Mouse (Mus musculus) bone marrow macrophage, adult 2 months (primary cell): ENCODE results near the gene Gm28042. TPM values are rescaled to one million over a fixed set of nuclear protein-coding genes. Genes with fewer than 3 reads are reported as not detected.

ENCODE experiments used
- H3K27ac ChIP-seq: 2 replicates; pipeline ENCODE4 v1.5.1; 2012; ENCODE audit warnings: low read depth, low read length; ENCODE audit not compliant: insufficient read depth
- H3K4me1 ChIP-seq: 2 replicates; pipeline ENCODE4 v1.6.1; 2012; ENCODE audit warnings: low read length; ENCODE audit not compliant: control insufficient read depth, insufficient read depth
- H3K4me3 ChIP-seq: 2 replicates; pipeline ENCODE4 v1.5.1; 2012; ENCODE audit warnings: mild to moderate bottlenecking, low read length, moderate library complexity; ENCODE audit not compliant: insufficient read depth
- CTCF ChIP-seq: IDR thresholded peaks from 2 replicates; pipeline ENCODE4 v1.5.1; 2012; ENCODE audit warnings: low read depth, mild to moderate bottlenecking, low read length, moderate library complexity
- POLR2A ChIP-seq: IDR thresholded peaks from 2 replicates; pipeline ENCODE4 v1.6.1; 2012; ENCODE audit warnings: mild to moderate bottlenecking, low read depth, low read length, borderline replicate concordance
- polyA plus RNA-seq: library from polyadenylated mRNA; stranded (reverse); fragments of >200 nt; gene quantifications from 2 replicates; pipeline ENCODE4 v1.2.4, GENCODE M21; 2012; ENCODE audit not compliant: missing spikeins, insufficient read depth, insufficient read length

Gm28042 gene
- polyA plus RNA-seq, 1 experiment: 0.25 TPM

DNA sequence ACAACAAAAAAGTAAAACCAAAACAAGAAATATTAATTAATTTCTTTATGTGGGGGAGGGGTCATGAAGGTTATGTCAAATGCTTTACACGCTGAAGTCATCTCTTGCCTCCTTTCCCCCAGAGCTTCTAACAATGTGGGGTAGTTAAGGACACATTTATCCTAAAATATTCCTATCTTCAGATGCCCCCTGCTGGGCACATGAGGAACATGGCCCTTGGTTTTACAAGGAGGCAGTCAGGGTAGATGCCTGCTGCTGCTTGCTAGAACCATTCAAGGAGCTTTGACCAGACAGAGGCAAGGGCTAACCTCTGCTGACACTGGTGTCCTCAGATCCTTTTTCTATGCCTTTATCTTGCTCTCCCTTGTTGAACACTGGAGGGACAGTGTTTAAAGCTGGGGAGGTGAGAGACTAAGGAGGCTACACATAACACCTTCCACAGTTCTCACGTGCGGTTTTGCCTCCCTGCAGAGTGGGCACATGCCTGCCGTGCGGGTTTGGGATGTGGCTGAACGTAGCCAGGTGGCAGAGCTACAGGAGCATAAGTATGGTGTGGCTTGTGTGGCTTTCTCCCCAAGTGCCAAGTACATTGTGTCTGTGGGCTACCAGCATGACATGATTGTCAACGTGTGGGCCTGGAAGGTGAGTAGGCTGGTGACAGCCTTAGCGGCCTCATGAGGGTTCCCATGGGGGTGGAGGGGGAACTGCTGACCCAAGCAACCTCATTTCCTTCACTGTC lies 15.7 kb upstream of the Gm28042 start:
- Histone ChIP-seq H3K27ac (no peak overlapping the region), H3K4me3 (no peak overlapping the region), H3K4me1 (peaks cover 19% of the 10 kb centered on the region)
- TF ChIP-seq CTCF (peak; percentile 36; the same call in 1 of the 2 replicates), POLR2A (no peak)

GRCm38 (mm10) chr2:120012924-120013323 lies 14.4 kb upstream of the Gm28042 start:
- Histone ChIP-seq H3K4me3 (no peak overlapping the region), H3K4me1 (peaks cover 11% of the 10 kb centered on the region), H3K27ac (no peak overlapping the region)
- TF ChIP-seq CTCF (no peak), POLR2A (no peak)

DNA sequence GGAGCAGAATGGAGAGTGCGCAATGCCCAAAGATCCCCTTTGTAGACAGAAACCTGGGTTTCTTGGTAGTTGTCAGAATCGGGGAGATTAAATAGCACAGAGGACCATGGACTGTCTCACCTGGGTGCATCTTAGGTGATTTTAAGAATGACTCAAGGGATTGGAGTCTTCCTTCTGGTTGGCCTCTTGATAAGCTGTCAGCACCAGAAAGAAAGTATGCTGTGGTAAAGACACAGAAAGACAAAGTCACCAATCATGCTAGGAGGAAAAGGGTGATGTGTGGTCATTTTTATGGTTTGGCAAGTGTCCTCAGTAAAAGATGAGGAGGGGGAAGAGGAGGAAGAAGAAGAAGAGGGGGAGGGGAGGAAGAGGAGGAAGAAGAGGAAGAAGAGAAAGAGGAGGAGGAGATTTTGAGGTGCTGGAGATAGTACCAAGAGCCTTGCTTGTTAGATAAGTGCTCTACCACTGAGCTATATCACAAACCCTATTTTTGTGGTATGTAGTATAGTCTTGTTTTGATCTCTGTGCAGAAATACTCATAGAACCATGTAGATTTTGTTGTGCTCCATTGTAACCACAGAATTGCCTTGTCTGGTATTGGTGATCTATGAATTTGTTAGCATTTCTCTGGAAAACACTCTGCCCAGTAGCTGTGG lies 13.3 kb upstream of the Gm28042 start:
- H3K4me1 ChIP-seq: peaks cover 3% of the 10 kb centered on the region
- TF ChIP-seq POLR2A (no peak), CTCF (no peak)
- no peak overlapping the region for H3K4me3 ChIP-seq
- no peak overlapping the region for H3K27ac ChIP-seq

DNA sequence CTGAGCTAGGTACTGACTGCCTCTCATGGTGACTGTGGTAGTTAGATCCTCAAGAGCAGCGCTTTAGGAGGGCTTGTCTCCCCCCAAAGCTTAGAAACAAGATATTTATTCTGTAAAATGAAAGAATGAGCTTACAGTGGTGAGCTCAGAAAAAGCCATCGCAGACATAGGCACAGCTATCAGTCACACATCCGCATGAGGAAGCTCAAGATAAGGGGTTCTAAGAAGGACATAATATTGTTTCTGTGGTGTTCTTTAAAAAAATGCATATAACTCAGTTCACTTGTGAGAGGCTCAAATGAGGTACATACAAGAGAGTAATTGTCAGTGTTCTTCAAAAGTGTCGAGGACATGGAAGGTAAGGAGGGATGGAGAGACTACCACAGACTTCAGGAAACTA lies 11.4 kb upstream of the Gm28042 start:
- Histone ChIP-seq H3K4me3 (no peak overlapping the region), H3K4me1 (no peaks in the 10 kb centered on the region), H3K27ac (no peak overlapping the region)
- TF ChIP-seq POLR2A (no peak), CTCF (no peak)

DNA sequence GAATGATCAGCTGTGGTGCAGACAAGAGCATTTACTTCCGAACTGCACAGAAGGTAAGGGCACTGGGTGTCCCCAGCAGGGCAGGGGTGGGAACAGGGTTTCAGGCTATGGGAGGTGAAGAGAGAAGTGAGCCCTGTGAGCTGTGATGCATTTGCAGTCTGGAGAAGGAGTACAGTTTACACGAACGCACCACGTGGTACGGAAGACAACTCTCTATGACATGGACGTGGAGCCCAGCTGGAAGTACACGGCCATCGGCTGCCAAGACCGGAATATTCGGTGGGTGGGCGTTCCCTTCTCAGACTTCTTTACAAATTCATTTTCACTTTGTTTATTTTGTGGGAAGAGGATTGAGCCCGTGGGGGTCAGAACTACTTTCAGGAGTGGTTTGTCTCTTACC lies 9.7 kb upstream of the Gm28042 start:
- no peak overlapping the region for H3K27ac ChIP-seq
- TF ChIP-seq POLR2A (no peak), CTCF (no peak)

DNA sequence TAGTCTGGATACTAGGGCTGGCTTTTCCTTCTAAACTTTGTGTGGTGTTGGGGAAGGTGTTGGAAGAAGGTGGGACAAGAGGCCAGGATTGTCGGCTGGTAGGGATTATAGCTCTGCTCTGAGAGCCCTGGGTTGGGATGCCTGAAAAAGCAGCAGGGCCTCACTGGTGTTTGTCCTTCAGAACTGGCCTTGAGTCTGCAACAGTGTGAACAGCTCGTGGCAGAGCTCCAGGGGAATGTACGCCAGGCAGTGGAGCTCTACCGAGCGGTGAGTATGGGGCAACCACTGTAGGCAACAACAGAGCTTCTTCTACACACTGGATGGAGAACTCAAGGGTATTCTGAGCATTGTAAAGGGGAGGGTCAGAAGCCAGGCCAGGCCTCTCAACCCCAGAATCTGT lies 3.0 kb upstream of the Gm28042 start:
- TF ChIP-seq CTCF: no peak
- no peak for TF ChIP-seq POLR2A
- no peak overlapping the region for H3K27ac ChIP-seq
- no peak overlapping the region for H3K4me3 ChIP-seq
- H3K4me1 ChIP-seq: peaks cover 14% of the 10 kb centered on the region

More for the DNA sequence above, 9.7 kb upstream of the Gm28042 start:
- H3K4me3 ChIP-seq: no peak overlapping the region
- no peaks in the 10 kb centered on the region for H3K4me1 ChIP-seq

- peaks cover 14% of the 10 kb centered on the region for H3K4me1 ChIP-seq
- no peak for TF ChIP-seq POLR2A
- no peak for TF ChIP-seq CTCF
- H3K4me3 ChIP-seq: peak overlapping the region; percentile 94
- H3K27ac ChIP-seq: no peak overlapping the region
Measured at GRCm38 (mm10) chr2:120027950-120028331, 648 bp downstream of the Gm28042 start.

DNA sequence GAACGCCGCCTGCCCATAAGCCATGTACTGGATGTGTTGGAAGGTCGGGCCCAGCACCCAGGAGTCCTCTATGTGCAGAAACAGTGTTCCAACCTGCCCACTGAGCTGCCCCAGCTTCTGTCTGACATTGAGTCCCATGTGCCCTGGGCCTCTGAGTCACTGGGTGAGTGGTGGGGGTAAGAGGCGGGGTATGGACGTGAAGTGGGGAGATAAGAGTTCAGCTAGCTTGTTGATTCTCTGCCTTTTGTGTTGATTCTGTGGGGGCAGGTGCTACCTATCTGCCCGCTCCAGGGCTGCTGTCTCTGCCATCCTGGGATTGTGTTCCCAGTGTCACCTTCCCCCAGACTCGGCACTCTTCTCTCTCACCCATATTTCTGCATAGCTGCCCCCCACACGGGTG lies 3.1 kb downstream of the Gm28042 start:
- Histone ChIP-seq H3K27ac (no peak overlapping the region), H3K4me1 (peaks cover 14% of the 10 kb centered on the region), H3K4me3 (no peak overlapping the region)
- TF ChIP-seq CTCF: no peak
- TF ChIP-seq POLR2A: no peak

GRCm38 (mm10) chr2:120032726-120033467 lies 5.6 kb downstream of the Gm28042 start, which contains the start of gene Pla2g4b:
Pla2g4b (plus strand) TSS chr2:120033417.
- TF ChIP-seq POLR2A (no peak), CTCF (no peak)
- Histone ChIP-seq H3K27ac (no peak within 1 kb of the TSS), H3K4me1 (peaks cover 14% of the 10 kb centered on the region)

More at GRCm38 (mm10) chr2:120032726-120033467, 5.6 kb downstream of the Gm28042 start, which contains the start of gene Pla2g4b:
- H3K4me3 ChIP-seq: no peak within 1 kb of the TSS
